Mouse (Mus musculus) urinary bladder, postnatal 36 days (tissue): ENCODE measurements around the gene Acrbp.
"Not testable (repeated sequence)": the region's sequence is repeated elsewhere in the genome, so short reads cannot be mapped to it uniquely, and the experiment has no call there.

ENCODE experiments used
- DNase-seq, 2 experiments: peaks; one replicate each; pipeline ENCODE4 v3.0.0; 2022; ENCODE audit warnings: low spot score in 2 of 2, mixed read lengths in 1 of 2

Gene Acrbp

GRCm38 (mm10) chr6:125049678-125050077 lies at the start of gene Acrbp:
Acrbp (plus strand) TSS chr6:125049689.
- DNase-seq: no peak

GRCm38 (mm10) chr6:125003706-125004105 lies 45.8 kb upstream of the Acrbp start:
- no peak for DNase-seq

DNA sequence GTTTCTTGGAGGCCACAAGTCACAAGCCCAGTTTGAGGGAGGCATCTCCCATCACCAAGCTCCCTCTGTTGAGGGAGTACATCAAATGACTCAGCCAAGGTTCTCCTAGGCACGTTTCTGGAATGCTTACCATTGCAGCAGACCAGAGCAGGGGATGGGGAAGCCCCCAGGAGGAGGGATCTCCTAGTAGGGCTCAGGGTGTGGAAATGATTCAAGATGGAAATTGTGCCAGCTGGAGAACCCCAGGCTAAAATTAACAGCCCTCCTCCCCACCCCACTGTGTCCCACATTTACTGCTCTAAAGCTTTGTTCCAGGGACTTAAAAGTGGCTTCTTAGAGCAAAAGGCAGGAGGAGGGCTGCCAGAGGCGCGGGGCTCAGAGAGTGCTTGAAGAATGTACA lies 44.4 kb upstream of the Acrbp start:
- DNase-seq: no peak

- DNase-seq: no peak
These were observed 41.4 kb upstream of the Acrbp start for GRCm38 (mm10) chr6:125008060-125008459.

DNA sequence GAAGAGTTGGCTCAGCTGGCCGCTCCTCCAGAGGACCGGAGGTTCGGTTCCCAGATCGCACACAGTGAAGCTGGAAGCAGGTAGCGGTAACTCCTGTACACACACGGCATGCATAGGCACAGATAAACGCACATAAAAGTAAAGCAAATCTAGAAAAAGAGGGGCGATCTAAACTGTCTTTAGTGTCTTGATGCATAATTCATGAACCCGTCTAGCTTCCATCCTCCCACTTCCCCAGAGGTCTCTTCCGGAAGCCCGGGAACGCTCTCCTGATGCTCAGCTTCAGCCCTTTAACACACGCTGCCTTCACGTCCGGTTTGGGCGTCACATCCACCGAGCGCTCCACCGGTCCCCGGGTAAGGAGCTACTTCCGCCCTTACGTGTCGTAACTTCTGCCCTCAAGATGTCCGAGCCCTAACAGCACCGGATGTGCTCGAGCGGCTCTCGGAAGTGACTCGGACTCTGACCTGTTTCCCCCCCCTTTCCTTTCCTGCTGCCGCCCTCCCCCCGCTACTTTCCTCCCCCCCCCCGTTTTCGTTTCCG lies 40.8 kb upstream of the Acrbp start:
- DNase-seq: peak; percentile 96 to 98

DNA sequence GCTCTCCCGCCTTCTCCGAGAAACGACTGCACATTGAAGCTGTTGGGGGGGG lies 40.5 kb upstream of the Acrbp start, which contains the start of gene Zfp384:
Gene Zfp384, plus strand, starts transcription at position 17 of the 52 bp plus-strand sequence.
- DNase-seq: no peak

DNA sequence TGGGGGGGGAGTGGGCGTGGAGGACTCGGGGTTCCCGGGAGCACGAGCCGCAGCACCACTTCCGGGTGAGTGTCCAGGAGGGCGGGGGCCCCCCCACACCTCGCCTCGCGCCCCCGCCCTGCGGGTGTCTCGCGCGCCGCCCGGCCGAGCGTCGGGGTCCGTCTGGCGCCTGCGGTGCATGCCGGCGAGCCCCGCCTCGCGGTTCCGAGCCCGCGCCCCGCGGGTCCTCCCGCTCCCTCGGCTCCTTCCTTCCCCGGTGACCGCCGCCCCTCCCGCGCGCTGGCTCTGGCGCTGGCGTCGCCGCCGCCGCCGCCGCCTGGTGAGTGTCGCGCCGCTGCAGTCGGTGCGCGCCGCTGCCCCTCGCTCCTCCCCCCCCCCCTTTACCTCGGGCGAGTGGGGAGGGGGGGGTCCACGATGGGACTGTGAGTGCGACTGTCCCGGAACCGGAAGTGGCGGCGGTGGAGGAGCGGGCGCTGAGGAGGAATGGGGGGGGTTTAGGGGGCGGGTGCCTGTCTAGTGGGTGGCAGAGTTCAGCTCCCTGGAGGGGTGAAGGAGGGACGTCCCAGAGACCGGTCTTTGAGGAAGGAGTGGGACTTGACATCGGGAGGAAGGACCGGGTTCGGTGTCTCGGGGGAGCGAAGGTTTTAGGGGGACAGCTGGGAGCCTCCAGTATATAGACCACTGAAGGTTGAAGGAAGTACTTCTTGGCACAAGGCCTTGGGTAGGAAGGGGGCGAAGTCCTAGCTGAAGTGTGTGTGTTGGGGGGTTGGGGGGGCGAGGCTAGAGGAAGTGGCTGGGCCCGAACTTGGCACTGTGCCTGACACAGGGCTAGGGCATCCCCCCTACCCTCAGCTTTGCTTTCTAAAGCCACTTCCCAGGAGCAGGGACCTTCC lies 40.1 kb upstream of the Acrbp start:
- DNase-seq: peak; percentile 46 to 81

- no peak for DNase-seq
These were observed 31.8 kb upstream of the Acrbp start for GRCm38 (mm10) chr6:125017682-125018081.

DNA sequence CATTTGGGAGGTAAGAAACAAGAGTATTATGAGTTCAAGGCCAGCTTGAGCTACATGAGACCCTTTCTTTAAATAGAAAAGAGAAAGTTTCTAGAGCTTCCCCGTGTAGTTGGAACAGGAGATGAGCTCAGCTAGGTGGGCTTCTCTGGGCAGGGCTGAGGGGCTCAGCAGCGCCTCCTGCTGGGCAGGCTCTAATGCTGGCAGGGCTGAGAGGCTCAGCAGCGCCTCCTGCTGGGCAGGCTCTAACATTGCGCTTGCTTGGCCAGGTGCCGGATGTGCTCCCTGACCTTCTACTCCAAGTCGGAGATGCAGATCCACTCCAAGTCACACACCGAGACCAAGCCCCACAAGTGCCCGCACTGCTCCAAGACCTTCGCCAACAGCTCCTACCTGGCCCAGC lies 19.0 kb upstream of the Acrbp start:
- not testable (repeated sequence) for DNase-seq

DNA sequence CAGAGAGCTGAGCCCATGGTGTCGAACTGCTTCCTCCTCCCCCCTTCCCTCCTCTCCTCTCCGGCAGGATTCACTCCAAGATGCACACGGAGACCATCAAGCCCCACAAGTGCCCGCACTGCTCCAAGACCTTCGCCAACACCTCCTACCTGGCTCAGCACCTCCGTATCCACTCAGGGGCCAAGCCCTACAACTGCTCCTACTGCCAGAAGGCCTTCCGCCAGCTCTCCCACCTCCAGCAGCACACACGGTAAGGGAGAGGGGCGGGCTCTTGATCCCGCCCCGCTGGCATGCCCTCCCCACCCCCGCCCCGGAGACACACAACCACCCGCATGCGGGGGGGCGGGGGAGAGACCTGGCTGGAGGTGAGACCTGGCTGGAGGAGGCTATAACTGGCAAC lies 17.9 kb upstream of the Acrbp start:
- DNase-seq: no peak

- no peak for DNase-seq
These were observed 10.8 kb upstream of the Acrbp start for GRCm38 (mm10) chr6:125038666-125039065.

GRCm38 (mm10) chr6:125039131-125039530 lies 10.4 kb upstream of the Acrbp start:
- no peak for DNase-seq

DNA sequence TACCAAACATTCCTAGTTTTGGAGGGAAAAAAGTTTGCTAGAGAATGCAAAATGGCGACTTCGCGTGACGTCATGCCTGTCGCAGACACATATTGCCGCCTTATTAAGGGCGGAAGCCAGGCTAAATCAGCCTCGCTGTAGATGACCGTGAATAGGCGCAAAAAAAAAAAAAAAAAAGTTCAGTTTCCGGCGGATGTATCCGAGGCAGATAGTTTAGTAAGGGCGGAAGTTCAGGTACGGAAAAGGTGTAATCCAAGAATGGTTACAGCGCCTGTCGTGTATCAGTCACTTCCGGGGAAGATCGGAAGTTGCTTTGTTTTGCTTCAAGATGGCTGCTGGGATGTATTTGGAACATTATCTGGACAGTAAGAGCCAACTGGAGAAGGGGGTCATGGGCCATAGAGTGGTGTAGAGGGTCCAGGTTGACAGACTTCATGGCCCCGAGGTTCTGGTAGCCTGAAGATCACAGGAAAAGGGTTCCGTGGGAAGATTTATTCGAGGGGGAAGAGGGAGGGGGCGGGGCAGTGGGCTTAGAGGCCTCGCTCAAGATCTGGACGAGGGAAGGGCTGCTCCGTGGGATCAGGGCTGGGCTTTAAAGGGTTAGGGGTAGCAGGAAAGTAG lies 9.8 kb upstream of the Acrbp start, which contains the start of gene Ing4:
Gene Ing4, plus strand, starts transcription at position 228 of the 621 bp plus-strand sequence.
- DNase-seq: peak; percentile 85 to 91

DNA sequence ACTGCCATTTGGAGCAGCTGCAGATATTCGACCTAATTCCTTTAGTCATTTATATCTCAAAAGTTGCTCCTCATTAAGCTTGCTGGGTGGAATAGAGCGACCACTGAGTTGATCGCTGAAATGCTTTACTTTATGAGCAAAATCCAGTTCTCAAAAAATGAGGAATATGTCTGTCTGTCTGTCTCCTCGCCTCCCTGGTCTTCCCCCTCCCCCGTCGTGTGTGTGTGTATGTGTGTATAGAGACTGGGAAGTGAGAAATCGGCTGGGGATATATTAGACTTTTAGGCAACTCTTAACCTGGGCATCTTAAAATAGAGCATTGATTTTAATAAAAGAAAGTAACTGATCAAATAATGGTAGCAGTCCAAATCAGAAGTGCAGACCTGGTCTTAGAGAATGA lies 9.3 kb upstream of the Acrbp start:
- no peak for DNase-seq

DNA sequence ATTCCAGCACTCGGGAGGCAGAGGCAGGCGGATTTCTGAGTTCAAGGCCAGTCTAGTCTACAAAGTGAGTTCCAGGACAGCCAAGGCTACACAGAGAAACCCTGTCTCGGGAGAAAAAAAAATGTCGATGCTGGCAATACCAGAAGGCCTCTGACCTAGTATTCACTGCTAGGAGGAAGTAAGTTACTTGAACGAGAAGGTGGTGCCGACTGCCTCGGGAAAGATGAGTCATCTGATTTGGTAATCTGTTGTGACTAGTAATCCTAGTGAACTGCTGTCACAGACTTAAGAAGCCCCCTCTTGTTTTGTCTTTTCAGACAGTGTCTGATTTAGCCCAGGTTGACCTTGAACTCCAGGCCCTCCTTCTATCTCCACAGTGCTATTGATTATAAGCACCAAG lies 8.4 kb upstream of the Acrbp start:
- DNase-seq: peak in 1 of 2 experiments; percentile 25

DNA sequence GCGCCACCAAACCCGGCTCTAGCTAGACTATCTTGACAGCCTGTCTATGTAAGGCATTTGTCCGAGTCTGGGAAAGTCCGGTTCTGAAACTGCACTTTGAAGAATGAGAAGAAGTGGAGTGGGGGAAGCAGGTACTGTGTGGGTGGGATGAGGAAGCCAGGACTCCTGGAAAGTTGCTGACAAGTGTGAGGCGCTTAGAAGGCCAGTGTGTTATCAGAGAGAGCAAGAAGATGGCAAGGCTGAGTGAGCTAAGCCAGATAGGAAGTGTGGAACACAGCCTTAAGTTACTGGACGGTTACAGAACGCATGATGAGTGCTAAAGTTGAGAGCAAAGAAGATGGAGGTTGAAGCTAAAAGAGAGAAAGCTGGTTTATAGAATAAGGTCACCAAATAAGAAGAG lies 7.4 kb upstream of the Acrbp start:
- no peak for DNase-seq

DNA sequence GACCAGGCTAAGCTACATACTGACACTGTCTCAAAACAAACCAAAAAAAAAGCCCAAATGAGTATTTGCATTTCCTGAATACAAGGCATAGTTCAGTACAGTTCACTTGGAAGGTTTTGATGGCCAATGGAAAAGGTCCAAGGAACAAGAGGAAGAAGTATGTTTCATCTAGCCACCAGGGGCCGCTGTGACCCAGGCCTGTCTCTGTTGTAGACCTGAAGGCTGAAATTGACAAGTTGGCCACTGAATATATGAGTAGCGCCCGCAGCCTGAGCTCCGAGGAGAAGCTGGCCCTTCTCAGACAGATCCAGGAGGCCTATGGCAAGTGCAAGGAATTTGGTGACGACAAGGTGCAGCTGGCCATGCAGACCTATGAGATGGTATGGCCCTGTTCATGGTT lies 2.8 kb upstream of the Acrbp start:
- peak; percentile 51 to 75 for DNase-seq

DNA sequence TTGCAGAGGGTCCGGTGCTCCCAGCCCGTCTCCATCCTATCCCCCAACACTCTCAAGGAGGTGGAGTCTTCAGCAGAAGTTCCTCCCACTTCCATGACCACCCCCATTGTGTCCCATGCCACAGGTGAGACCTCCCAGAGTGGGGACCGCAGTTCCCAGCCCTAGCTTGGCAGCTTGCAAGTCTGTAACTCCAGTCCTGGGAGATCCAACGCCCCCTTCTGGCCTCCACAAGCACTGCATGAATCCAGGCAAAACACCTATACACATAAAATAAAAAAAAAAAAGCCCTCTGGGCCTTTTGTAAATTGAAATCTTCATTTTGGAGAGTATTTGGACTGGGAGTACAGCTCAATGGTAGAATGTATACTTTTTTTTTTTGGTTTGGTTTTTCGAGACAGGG lies 1.7 kb downstream of the Acrbp start:
- DNase-seq: no peak

- DNase-seq: no peak
These were observed 12.0 kb downstream of the Acrbp start for GRCm38 (mm10) chr6:125061493-125061892.

DNA sequence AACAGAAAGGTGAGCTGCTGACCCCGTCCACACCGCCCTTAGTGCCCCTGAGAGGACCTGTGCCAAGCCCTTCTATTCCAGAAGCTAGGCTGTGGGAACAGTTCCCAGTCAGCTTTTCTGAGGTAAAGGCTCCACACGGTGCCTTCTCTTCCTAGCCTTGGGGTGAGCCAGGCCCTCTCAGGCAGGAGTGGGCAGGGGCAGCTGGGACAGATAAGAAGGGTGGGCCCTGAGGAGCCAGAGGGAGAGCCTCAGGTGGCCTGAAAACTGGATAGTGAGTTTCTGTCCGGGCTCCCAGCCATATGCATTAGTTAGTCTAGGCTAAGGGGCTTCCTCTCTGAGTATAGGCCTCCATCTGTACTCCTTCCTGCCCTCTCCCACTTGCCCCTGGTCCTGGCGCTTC lies 13.0 kb downstream of the Acrbp start:
- no peak for DNase-seq

DNA sequence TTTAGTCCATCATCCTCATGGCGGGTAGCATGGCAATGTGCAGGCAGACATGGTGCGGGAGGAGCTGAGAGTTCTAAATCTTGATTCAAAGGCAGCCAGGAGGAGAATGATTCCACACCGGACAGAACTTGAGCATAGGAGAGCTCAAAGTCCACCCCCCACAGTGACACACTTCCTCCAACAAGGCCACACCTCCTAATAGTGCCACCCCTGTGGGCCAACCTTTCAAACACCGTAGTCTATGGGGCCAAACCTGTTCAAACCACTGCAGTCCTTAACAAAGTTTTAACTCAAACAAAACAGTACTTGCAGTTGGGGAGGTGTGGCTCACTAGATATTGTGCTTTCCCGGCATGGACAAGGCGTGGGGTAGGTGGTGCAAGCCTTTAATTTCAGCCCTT lies 14.4 kb downstream of the Acrbp start:
- no peak for DNase-seq

DNA sequence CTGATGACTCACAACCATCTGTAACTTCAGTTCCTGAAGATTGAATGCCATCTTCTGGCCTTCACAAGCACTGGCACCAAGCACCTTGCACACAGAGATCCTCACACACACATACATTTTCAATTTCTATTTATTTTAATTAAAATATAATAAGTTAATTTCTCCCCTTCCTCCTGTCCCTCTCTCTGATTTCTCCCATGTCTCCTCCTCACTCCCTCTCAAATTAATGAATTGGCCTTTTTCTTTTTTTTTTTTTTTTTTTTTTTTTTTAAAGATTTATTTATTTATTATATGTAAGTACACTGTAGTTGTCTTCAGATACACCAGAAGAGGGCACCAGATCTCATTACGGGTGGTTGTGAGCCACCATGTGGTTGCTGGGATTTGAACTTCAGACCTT lies 15.7 kb downstream of the Acrbp start:
- DNase-seq: not testable (repeated sequence)

DNA sequence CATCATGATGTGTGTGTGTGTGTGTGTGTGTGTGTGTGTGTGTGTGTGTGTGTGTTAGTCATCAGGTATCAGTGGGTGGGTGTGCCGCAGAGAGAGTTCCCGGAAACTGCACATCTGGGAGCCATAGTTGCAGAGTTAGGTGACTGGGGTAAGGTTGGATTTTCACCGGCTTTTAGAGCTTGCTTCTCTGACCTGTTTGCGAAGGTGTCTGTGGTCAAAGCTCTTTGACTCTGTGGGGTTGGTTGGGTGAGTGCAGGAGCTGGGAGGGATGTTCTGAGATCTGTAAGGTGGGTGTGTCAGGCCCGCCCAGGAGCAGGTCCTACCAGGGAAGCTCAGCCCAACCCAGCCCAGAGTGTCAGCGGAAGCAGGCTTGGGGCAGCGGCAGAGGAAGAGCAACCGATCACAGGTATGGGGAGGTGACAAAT lies 18.1 kb downstream of the Acrbp start, which contains the start of gene Lpar5:
Gene Lpar5, plus strand, starts transcription at position 350 of the 425 bp plus-strand sequence.
- peak in 1 of 2 experiments; percentile 35 for DNase-seq
